Mouse (Mus musculus) embryonic fibroblast, embryonic 13.5 days (primary cell): ENCODE measurements at regions not wholly inside any gene's neighbourhood (a gene's known extent, or its start where the extent isn't known, plus 50 kb on each side); places are given as distances from the start of the nearest gene placed in this dataset.

Experiments used
- CTCF ChIP-seq: IDR thresholded peaks from 2 replicates; pipeline ENCODE4 v1.5.1; 2011; ENCODE audit warnings: mild to moderate bottlenecking, control low read depth, low read length, moderate library complexity, borderline replicate concordance; ENCODE audit not compliant: insufficient read depth
- POLR2A ChIP-seq: IDR thresholded peaks from 2 replicates; pipeline ENCODE4 v1.6.1; 2011; ENCODE audit warnings: low read depth, mild to moderate bottlenecking, control low read depth, low read length, moderate library complexity

DNA sequence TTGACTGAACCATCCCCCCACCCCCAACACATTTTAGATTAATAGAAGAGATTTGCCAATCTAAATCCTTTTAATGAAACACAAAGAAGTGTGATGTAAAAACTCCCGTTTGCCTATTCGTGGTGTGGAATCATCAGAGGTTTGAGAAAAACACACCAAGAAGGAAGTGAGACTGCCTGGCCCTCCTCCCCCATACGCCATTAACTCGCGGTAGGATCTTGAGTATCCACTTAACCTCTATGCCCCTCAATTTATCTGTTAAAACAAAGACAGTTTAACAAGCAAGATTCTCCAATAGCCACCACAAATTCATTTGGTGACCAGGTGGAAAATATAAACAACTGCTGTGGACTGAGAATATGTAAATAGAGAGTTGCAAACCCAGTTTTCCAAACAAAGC is 456.9 kb downstream of the Mdfic start:
- no peak for TF ChIP-seq POLR2A
- TF ChIP-seq CTCF = no peak
